Mouse (Mus musculus) bone marrow, adult 2 months (tissue): ENCODE results near the gene Fbxl22. TPM values are rescaled to one million over a fixed set of nuclear protein-coding genes. Genes with fewer than 3 reads are reported as not detected.

Experiments used
- H3K27ac ChIP-seq: fragments of 200-500 bp; 2 replicates; pipeline ENCODE4 v1.5.1; 2012; ENCODE audit warnings: low read depth, mild to moderate bottlenecking, control low read depth, inconsistent platforms, low read length; ENCODE audit not compliant: control insufficient read depth, poor library complexity, insufficient read depth
- H3K4me1 ChIP-seq: fragments of 200-500 bp; 2 replicates; pipeline ENCODE4 v1.6.1; 2011; ENCODE audit warnings: low read length; ENCODE audit not compliant: control insufficient read depth, insufficient read depth
- H3K4me3 ChIP-seq: fragments of 200-500 bp; replicated peaks from 2 replicates; pipeline ENCODE3; 2011; ENCODE audit warnings: mild to moderate bottlenecking, low read depth, low read length, control low read depth; ENCODE audit not compliant: control insufficient read depth
- CTCF ChIP-seq: fragments of 200-500 bp; IDR thresholded peaks from 2 replicates; pipeline ENCODE4 v1.5.1; 2011; ENCODE audit warnings: low read length, control low read depth; ENCODE audit not compliant: control insufficient read depth, insufficient read depth
- POLR2A ChIP-seq: fragments of 200-500 bp; IDR thresholded peaks from 2 replicates; pipeline ENCODE4 v1.6.1; 2011; ENCODE audit warnings: low read depth, mild to moderate bottlenecking, control low read depth, low read length, borderline replicate concordance; ENCODE audit not compliant: control insufficient read depth
- WGBS: fragments of 180-500 bp; shearing (Covaris S2); methylation state at CpG from one replicate; pipeline ENCODE4 v1.1.7; 2018; 5-methylcytosine and 5-hydroxymethylcytosine counted together
- polyA plus RNA-seq: library from polyadenylated mRNA; stranded (reverse); fragments of >200 nt; gene quantifications from 2 replicates; pipeline ENCODE4 v1.2.4, GENCODE M21; 2011; ENCODE audit warnings: low replicate concordance; ENCODE audit not compliant: missing spikeins, insufficient read depth, insufficient read length

Fbxl22 gene
- polyA plus RNA-seq, 1 experiment = 0.90 TPM

DNA sequence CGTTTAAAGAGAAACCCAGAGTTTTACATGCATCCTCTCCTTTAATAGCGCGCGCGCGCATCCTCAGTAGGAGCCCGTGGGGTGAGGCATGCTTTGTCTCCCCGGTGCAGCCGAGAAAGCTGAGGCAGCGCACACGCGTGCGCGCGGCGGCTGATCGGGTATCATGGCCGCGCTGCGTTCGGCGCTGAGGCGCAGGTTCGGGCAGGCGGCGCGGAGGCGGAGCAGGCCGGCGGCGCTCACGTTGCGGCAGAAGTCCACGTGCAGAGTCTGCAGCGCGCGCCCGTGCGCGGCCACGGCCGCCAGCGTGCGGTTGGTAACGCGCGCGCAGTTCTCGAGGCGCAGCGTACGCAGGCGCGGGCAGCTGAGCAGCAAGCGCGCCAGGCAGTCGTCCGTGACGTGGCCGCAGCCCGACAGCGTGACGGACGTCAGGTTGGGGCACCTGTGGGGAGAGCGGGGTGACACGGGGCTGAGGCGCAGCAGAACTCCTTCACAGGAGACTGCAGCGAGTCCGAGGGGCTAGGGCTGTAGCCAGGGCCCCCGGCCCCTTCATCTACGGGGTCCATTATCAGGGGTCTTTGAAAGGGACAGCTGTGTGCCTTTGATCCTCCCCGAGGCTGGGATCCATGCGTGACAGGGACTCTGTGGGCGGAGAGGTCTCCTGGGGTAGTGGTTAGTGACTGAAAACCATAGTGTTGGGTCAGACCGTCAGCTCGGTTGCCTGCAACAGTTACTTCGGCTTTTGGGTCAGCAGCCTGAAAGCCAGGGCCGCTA lies 2.6 kb downstream of the Fbxl22 start:
- under 1% methylated on average over 78 of the region's 78 CpGs for whole genome bisulfite sequencing
- TF ChIP-seq CTCF (no peak), POLR2A (0 out of 2 replicates have a peak, but pooled peaks have one; percentile 55)
- H3K4me1 ChIP-seq = peaks cover 3% of the 10 kb centered on the region

DNA sequence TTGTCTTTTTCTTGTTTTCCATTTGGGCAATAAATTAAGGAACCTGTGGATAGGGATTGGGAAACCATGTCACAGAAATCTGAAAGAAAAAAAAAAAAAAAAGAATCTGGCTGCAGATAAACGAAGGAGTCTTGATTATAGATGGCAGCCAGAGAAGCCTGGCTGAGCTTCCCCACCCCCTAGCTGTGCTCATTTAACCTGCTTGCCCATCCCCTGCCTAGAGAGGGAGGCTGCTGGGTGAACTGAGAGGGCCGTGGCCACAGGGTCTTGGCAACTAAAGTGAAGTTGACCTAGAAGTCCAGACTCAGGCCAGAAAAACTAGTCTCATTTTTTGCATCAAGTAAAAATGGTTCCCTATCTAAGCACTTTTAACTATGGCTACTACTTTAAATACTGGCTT lies 3.4 kb downstream of the Fbxl22 start:
- Histone ChIP-seq H3K27ac (no peak overlapping the region), H3K4me1 (peaks cover 6% of the 10 kb centered on the region), H3K4me3 (peak overlapping the region; percentile 21)
- TF ChIP-seq CTCF = no peak
- 3% methylated on average over 2 of the region's 2 CpGs for WGBS

More for the DNA sequence above, 2.6 kb downstream of the Fbxl22 start:
- peak overlapping the region; percentile 83 for H3K27ac ChIP-seq
- H3K4me3 ChIP-seq = peak overlapping the region; percentile 65

DNA sequence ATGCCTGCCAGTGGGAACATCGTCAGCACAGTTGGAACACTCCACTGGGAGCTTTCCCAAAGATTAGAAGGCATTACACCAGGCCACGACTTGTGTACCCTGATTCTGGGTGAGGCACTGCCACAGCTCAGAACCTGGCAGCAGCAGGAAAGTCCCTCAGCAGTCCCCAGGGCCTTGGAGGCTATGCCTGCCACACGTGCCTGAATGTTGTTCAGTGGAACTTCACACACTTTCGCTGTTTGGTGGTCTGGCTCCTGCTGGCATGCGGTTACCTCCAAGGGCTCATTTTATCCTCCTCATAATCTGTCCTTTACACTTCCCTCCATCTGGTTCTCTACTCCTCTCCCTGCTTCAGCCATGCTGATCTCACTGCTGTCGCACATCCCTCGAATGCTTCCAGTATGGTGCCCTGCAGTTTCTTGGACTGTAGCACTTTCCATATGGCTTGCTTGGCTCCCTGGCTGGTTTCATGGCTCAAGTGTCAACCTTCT lies 4.0 kb downstream of the Fbxl22 start:
- Histone ChIP-seq H3K4me3 (no peak overlapping the region), H3K27ac (no peak overlapping the region), H3K4me1 (peaks cover 7% of the 10 kb centered on the region)
- TF ChIP-seq POLR2A (no peak), CTCF (no peak)
- 85% methylated on average over 7 of the region's 7 CpGs for WGBS

DNA sequence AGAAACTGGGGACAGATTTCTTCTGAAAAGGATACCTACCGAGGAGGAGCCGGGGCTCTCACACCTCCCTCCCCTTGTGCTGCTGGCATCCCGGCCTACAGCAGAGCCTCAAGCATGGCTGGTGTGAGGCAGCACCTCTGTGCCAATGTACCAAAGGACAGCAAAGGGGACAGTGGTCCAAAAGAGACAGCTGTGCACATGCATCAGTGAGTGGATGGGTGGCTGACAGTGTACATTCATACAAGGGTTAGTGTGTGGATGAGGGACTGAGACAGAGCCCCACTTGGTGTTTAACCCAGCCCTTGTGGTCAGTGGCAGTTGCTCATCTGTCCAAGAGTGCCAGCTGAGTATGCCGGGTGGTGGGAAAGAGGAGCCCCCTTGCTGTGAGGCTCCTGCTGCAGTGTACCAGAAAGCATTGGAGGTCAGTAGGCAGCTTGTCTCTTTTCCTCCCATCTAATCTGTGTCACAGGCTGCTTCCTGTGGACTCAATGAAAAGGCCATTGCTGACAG lies 5.4 kb downstream of the Fbxl22 start:
- Histone ChIP-seq H3K4me3 (no peak overlapping the region), H3K27ac (no peak overlapping the region), H3K4me1 (peaks cover 11% of the 10 kb centered on the region)
- WGBS = 87% methylated on average over 4 of the region's 4 CpGs
- no peak for TF ChIP-seq CTCF
- TF ChIP-seq POLR2A = no peak

DNA sequence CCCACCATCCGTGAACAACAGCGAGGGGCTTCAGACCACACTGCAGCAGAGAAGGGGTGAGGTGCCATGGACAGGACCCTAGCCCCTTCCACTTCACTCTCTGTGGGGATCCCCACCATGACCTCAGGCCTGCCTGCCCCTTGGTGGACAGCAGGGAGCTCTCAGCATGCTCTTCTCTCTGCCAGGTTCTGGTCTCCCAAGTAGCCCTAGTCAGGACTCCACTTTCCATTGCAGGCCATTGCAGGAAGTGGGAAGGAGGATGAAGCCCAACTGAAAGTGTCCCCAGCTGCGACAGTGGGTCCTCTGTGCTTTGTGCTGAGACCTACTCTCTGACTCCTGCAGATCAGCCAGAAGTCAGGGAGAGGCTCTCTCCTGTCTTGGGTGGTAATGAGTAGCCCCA lies 6.7 kb downstream of the Fbxl22 start:
- WGBS = 91% methylated on average over 3 of the region's 3 CpGs
- no peak overlapping the region for H3K4me3 ChIP-seq
- TF ChIP-seq POLR2A = no peak
- TF ChIP-seq CTCF = no peak
- H3K27ac ChIP-seq = no peak overlapping the region
- H3K4me1 ChIP-seq = peaks cover 11% of the 10 kb centered on the region

DNA sequence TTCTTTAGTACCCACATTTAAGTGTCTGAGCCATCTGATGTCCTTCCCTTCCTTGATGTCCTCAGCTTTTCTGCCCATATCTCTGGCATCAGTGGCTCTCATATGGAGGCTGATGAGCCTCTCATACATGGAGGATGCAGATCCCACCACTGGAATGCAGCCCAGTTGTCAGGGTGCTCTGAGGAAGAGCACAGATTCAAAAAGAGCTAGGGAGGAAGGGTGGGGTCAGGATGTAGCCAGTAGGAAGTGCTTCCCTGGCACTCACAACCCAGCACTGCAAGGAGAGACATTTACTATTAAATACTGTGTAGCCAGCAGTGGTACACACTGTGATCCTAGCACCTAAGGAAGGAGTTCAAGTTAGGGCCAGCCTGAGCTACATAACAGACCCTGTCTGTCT lies 8.0 kb downstream of the Fbxl22 start:
- no peak overlapping the region for H3K4me3 ChIP-seq
- H3K27ac ChIP-seq = peak overlapping the region; percentile 57; the same call in 1 of the 2 replicates
- TF ChIP-seq POLR2A = no peak
- TF ChIP-seq CTCF = no peak
- peaks cover 11% of the 10 kb centered on the region for H3K4me1 ChIP-seq

DNA sequence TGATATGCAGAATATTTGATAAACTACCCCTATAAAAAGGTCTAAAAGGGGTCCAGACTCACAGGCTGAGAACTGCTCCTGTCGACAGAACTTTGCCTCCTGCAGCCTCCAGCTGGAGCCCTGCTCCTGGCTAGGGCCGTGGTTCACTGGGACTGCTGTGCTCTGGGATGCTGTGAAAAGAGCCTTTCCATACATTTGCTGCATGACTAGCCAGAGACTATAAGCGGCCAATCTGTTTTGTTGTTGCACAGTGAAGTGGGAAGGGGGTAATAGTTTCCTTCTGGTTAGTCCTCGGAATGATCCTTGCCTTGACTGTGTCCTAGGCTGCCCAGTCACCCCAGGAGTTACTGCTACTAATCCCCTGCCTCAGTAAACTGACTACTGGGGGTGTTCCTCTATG lies 8.4 kb downstream of the Fbxl22 start:
- peak overlapping the region; percentile 57 for H3K27ac ChIP-seq
- H3K4me3 ChIP-seq = no peak overlapping the region
- peaks cover 11% of the 10 kb centered on the region for H3K4me1 ChIP-seq
- WGBS = 72% methylated on average over 4 of the region's 4 CpGs
- no peak for TF ChIP-seq CTCF
- TF ChIP-seq POLR2A = no peak

DNA sequence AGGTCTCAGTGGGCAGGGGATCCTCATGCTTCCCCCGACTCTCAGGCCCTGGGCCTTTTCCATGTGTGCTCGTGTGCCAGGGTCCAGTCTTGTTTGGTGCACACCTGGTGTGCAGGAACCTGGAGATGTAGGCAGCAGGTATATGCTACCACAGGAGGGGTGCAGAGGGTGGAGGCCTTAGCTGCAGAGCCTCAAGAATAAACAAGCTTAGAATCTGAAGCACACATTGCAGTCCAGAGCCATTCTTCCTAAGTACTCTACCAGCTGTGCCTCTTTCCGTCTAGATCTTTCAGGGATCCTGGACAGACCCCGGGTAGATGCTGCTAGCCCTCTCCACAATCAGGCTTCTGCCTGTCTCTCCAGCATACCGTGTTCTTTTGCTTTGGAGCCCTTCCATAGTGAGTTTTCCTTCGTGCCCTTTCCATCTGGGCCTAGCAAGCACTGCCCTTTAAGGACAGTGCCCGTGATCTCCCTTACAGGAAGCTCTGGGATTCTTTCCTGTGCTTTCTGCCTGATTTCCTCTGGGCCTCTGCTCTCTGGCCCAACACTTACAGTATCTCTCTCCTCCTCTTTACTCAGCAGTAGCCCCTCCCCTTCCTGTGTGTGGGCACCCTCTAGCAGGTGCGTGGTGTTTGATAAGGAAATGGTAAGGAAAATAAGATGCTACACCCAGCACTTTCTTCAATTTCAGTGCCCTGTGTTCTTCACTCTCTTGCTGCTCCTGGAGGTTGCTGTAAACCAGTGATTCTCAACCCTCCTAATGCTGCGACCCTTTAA lies 9.1 kb downstream of the Fbxl22 start:
- H3K4me3 ChIP-seq = no peak overlapping the region
- peak overlapping the region; percentile 73 for H3K27ac ChIP-seq
- whole genome bisulfite sequencing = 33% methylated on average over 9 of the region's 9 CpGs
- H3K4me1 ChIP-seq = peaks cover 8% of the 10 kb centered on the region
- TF ChIP-seq CTCF = no peak
- no peak for TF ChIP-seq POLR2A
